Mouse (Mus musculus) lung, embryonic 16.5 days (tissue): ENCODE results near the gene Atrnl1. TPM values are rescaled to one million over a fixed set of nuclear protein-coding genes. Genes with fewer than 3 reads are reported as not detected.

ENCODE experiments used
- ATAC-seq: fragments of 200-750 bp; cut with Nextera tagmentation; 2 replicates; pipeline ENCODE4 v1.8.0; 2017; ENCODE audit warnings: low read depth, mild to moderate bottlenecking, moderate library complexity
- H3K27ac ChIP-seq: fragments of 300-500 bp; sonication (generic); 2 replicates; pipeline ENCODE4 v1.5.1; 2014; ENCODE audit warnings: mild to moderate bottlenecking, control low read depth, low read length
- H3K27me3 ChIP-seq: fragments of 300-500 bp; sonication (generic); 2 replicates; pipeline ENCODE4 v1.6.1; 2014; ENCODE audit warnings: low read depth, low read length, mixed read lengths; ENCODE audit not compliant: control insufficient read depth, insufficient read depth
- H3K36me3 ChIP-seq: fragments of 300-500 bp; sonication (generic); 2 replicates; pipeline ENCODE4 v1.6.1; 2014; ENCODE audit warnings: low read length; ENCODE audit not compliant: control insufficient read depth, insufficient read depth
- H3K4me1 ChIP-seq: fragments of 300-500 bp; sonication (generic); replicated peaks from 2 replicates; pipeline ENCODE4 v1.6.1; 2014; ENCODE audit warnings: low read length, mixed read lengths; ENCODE audit not compliant: control insufficient read depth, insufficient read depth
- H3K4me2 ChIP-seq: fragments of 300-500 bp; sonication (generic); 2 replicates; pipeline ENCODE4 v1.6.1; 2014; ENCODE audit warnings: low read depth, low read length, control low read depth
- H3K4me3 ChIP-seq: fragments of 300-500 bp; sonication (generic); 2 replicates; pipeline ENCODE4 v1.5.1; 2014; ENCODE audit warnings: mild to moderate bottlenecking, low read length, control low read depth
- H3K9ac ChIP-seq: fragments of 300-500 bp; sonication (generic); 2 replicates; pipeline ENCODE4 v1.6.1; 2014; ENCODE audit warnings: low read length, control low read depth
- H3K9me3 ChIP-seq: fragments of 300-500 bp; sonication (generic); 2 replicates; pipeline ENCODE4 v1.6.1; 2016; ENCODE audit warnings: low read length; ENCODE audit not compliant: control insufficient read depth
- WGBS: fragments of 180-500 bp; shearing (Covaris S2); extraction: QIAGEN DNeasy Blood & Tissue Kit; methylation state at CpG from one replicate; pipeline ENCODE4 v1.1.7; 2014; 5-methylcytosine and 5-hydroxymethylcytosine counted together
- polyA plus RNA-seq: library from polyadenylated mRNA; unstranded; fragments of >200 nt; fragmentation: Nextera tagmentation; extraction: Ambion mirVana; gene quantifications from 2 replicates; pipeline ENCODE4 v1.2.1, GENCODE M21; 2015

The Atrnl1 gene
- polyA plus RNA-seq, 1 experiment from 2014 or later: 5.0 TPM

- Histone ChIP-seq H3K36me3 (no peaks in the 10 kb centered on the region), H3K27me3 (no peaks in the 10 kb centered on the region), H3K4me3 (no peak overlapping the region), H3K9me3 (no peaks in the 10 kb centered on the region), H3K27ac (no peak overlapping the region), H3K4me2 (no peak overlapping the region), H3K9ac (no peak overlapping the region), H3K4me1 (no peaks in the 10 kb centered on the region; the same call in 1 of the 2 replicates)
- ATAC-seq: peak; percentile 59; the same call in 1 of the 2 replicates
- 88% methylated on average over 17 of the region's 17 CpGs for WGBS
Observed at GRCm38 (mm10) chr19:57816221-57816996, 205.6 kb downstream of the Atrnl1 start.

GRCm38 (mm10) chr19:57817736-57818135, 206.9 kb downstream of the Atrnl1 start:
- no peak overlapping the region for H3K4me2 ChIP-seq
- H3K9me3 ChIP-seq: no peaks in the 10 kb centered on the region
- no peak for ATAC-seq
- no peaks in the 10 kb centered on the region for H3K27me3 ChIP-seq
- WGBS: 42% methylated on average over 11 of the region's 11 CpGs
- H3K4me1 ChIP-seq: no peaks in the 10 kb centered on the region; the same call in 1 of the 2 replicates
- no peak overlapping the region for H3K27ac ChIP-seq
- H3K36me3 ChIP-seq: no peaks in the 10 kb centered on the region
- H3K9ac ChIP-seq: no peak overlapping the region
- no peak overlapping the region for H3K4me3 ChIP-seq

GRCm38 (mm10) chr19:57823446-57823845, 212.6 kb downstream of the Atrnl1 start:
- Histone ChIP-seq H3K36me3 (no peaks in the 10 kb centered on the region; the same call in 1 of the 2 replicates), H3K4me1 (no peaks in the 10 kb centered on the region), H3K27me3 (no peaks in the 10 kb centered on the region), H3K4me3 (no peak overlapping the region), H3K9me3 (no peaks in the 10 kb centered on the region), H3K27ac (no peak overlapping the region), H3K9ac (no peak overlapping the region), H3K4me2 (no peak overlapping the region)
- 67% methylated on average over 4 of the region's 4 CpGs for WGBS
- ATAC-seq: no peak

- Histone ChIP-seq H3K36me3 (no peaks in the 10 kb centered on the region; the same call in 1 of the 2 replicates), H3K4me1 (no peaks in the 10 kb centered on the region), H3K4me2 (no peak overlapping the region), H3K4me3 (no peak overlapping the region), H3K9me3 (no peaks in the 10 kb centered on the region), H3K27ac (no peak overlapping the region), H3K27me3 (no peaks in the 10 kb centered on the region), H3K9ac (no peak overlapping the region)
- WGBS: 75% methylated on average over 13 of the region's 13 CpGs
- no peak for ATAC-seq
Observed at GRCm38 (mm10) chr19:57825271-57826207, 214.7 kb downstream of the Atrnl1 start.

GRCm38 (mm10) chr19:57833083-57833482, 222.2 kb downstream of the Atrnl1 start:
- Histone ChIP-seq H3K9me3 (no peaks in the 10 kb centered on the region), H3K27ac (no peak overlapping the region), H3K4me2 (no peak overlapping the region), H3K9ac (no peak overlapping the region), H3K4me1 (no peaks in the 10 kb centered on the region), H3K27me3 (no peaks in the 10 kb centered on the region), H3K36me3 (no peaks in the 10 kb centered on the region; the same call in 1 of the 2 replicates), H3K4me3 (no peak overlapping the region)
- ATAC-seq: no peak
- WGBS: 84% methylated on average over 7 of the region's 7 CpGs

- 34% methylated on average over 6 of the region's 6 CpGs for WGBS
- Histone ChIP-seq H3K4me1 (no peaks in the 10 kb centered on the region), H3K9me3 (peaks cover under 1% of the 10 kb centered on the region; the same call in 1 of the 2 replicates), H3K27me3 (no peaks in the 10 kb centered on the region), H3K9ac (no peak overlapping the region), H3K4me2 (no peak overlapping the region), H3K27ac (no peak overlapping the region), H3K4me3 (no peak overlapping the region), H3K36me3 (no peaks in the 10 kb centered on the region)
- no peak for ATAC-seq
Observed at GRCm38 (mm10) chr19:57837882-57838281, 227.0 kb downstream of the Atrnl1 start.

- Histone ChIP-seq H3K27ac (no peak overlapping the region), H3K9me3 (peaks cover 4% of the 10 kb centered on the region; the same call in 1 of the 2 replicates), H3K4me2 (no peak overlapping the region), H3K27me3 (no peaks in the 10 kb centered on the region), H3K36me3 (peaks cover 3% of the 10 kb centered on the region; the same call in 1 of the 2 replicates), H3K4me1 (no peaks in the 10 kb centered on the region), H3K4me3 (no peak overlapping the region), H3K9ac (no peak overlapping the region)
- WGBS: 66% methylated on average over 9 of the region's 9 CpGs
- no peak for ATAC-seq
Observed at GRCm38 (mm10) chr19:57838546-57838945, 227.7 kb downstream of the Atrnl1 start.

- peaks cover 5% of the 10 kb centered on the region for H3K9me3 ChIP-seq
- H3K4me2 ChIP-seq: no peak overlapping the region
- no peaks in the 10 kb centered on the region for H3K4me1 ChIP-seq
- no peak overlapping the region for H3K27ac ChIP-seq
- H3K9ac ChIP-seq: no peak overlapping the region
- no peak overlapping the region for H3K4me3 ChIP-seq
- no peak for ATAC-seq
- 66% methylated on average over 5 of the region's 7 CpGs for WGBS
- no peaks in the 10 kb centered on the region for H3K36me3 ChIP-seq
- no peaks in the 10 kb centered on the region for H3K27me3 ChIP-seq
Observed at GRCm38 (mm10) chr19:57849915-57850314, 239.1 kb downstream of the Atrnl1 start.

- no peak overlapping the region for H3K9ac ChIP-seq
- 52% methylated on average over 4 of the region's 4 CpGs for WGBS
- no peak overlapping the region for H3K4me2 ChIP-seq
- peak; percentile 47; the same call in 1 of the 2 replicates for ATAC-seq
- H3K36me3 ChIP-seq: no peaks in the 10 kb centered on the region
- H3K4me1 ChIP-seq: no peaks in the 10 kb centered on the region; the same call in 1 of the 2 replicates
- H3K27ac ChIP-seq: no peak overlapping the region
- no peaks in the 10 kb centered on the region for H3K27me3 ChIP-seq
- no peaks in the 10 kb centered on the region for H3K9me3 ChIP-seq
- H3K4me3 ChIP-seq: no peak overlapping the region
Observed at GRCm38 (mm10) chr19:57868350-57868749, 257.5 kb downstream of the Atrnl1 start.
